Mouse (Mus musculus): ENCODE data around the gene Rbm42. TPM values are rescaled to one million over a fixed set of nuclear protein-coding genes. Genes with fewer than 3 reads are reported as not detected.

Gene Rbm42
- 46.4 and 47.9 TPM in 2 replicates for total RNA-seq (2014; fragmentation: Nextera tagmentation)
- 42.9 and 51.9 TPM in 2 replicates for total RNA-seq (2017)
- 235 and 293 TPM in 2 replicates for polyA plus RNA-seq (2012)

DNA sequence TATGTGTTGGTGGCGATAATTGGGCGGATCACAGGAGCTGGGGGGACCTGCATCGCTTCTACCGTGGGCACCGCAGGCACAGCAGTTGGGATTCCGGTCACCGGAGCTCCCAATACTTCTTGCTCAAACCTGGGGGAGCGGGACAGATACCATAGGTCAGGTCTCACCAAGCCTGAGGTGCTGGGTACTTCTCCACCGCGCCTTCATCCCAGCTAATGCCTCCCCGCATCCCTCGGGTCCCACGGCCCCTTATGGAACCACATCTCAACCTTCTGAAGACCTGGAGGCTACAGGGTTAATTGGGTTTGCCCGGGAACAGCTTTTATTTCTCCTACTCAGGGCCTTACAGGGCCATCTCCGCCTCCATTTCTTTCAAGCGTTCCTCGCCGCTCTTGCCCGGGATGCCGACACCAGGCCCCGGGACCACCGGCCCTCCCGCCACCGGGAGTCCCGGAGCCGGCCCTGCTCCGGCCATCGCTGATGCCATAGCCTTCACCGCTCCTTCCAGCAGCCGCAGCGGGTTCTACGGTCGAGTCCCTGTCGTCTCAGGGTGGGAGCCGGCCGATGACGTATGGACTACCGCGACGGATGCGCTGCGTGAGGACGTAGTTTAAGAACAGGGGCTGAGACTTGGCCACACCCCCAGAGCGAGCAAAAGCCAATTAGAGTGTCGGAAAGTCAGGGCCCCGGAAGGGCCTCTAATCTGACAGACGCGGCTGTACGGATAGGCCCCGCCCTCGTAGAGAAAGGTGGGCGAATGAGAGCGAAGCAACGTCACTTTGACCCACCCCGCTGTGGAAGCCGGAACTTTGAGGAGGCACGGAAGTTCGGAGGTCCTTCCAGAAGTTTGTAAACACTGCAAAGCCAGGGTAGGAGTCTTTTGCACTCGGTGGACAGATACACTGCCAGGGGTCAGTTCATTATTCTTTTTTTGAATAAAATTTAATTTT lies at the start of gene Rbm42:
Gene Rbm42 (minus strand): TSS at position 727 of the 950 bp plus-strand sequence.
- Histone ChIP-seq H3K4me1 (ENCODE audit: insufficient read depth, low read depth, low read length) (peaks cover 21% of the 10 kb centered on the region), H3K4me3 (ENCODE audit: low read depth, low read length) (peak within 1 kb of the TSS; percentile 85), H3K9me3 (replicated peaks) (no peaks in the 10 kb centered on the region), H3K27me3 (ENCODE audit: insufficient read depth, low read length) (no peaks in the 10 kb centered on the region), H3K36me3 (replicated peaks) (peaks cover 73% of the 10 kb centered on the region)
- peak; percentile 100 for ATAC-seq (ENCODE audit: extremely low read depth, insufficient number of reproducible peaks, low FRiP score, poor library complexity, severe bottlenecking)
- TF ChIP-seq TAL1 (conservative IDR thresholded peaks at IDR 0.05; ENCODE audit: low read depth, low read length) (no peak), GATA2 (IDR thresholded peaks at IDR 0.05; ENCODE audit: borderline replicate concordance, low read depth, low read length) (no peak), GATA1 (IDR thresholded peaks at IDR 0.05; ENCODE audit: borderline replicate concordance, low read length) (no peak), POLR2AphosphoS5 (IDR thresholded peaks at IDR 0.05; ENCODE audit: insufficient replicate concordance, low read depth, low read length) (no peak), CTCF (IDR thresholded peaks at IDR 0.05; ENCODE audit: low read depth, low read length) (no peak)
- DNase-seq (ENCODE audit: low spot score): peak; percentile 98

DNA sequence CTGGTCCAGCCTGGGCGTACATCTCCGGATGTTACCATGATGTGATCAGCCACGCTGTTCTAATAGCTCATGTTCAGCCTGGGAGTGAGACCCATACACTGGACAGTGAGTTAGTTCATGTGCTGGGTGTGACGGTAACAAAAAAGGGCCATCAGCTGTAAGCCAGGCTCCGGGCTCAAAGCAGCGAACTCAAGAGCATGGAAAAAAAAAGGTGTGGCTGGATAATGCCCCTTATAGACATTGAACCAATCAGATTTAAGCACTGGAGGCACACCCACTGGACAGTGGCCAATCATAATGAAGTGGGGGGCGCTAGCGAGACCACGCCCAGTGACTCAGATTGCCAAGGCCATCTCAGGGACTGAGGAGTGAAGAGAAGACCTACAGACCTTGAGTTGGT lies 48.5 kb upstream of the Rbm42 start, which contains the start of gene 2200002J24Rik:
Gene 2200002J24Rik (plus strand): TSS at position 338 of the 400 bp plus-strand sequence.
- TF ChIP-seq POLR2AphosphoS5 (IDR thresholded peaks at IDR 0.05; ENCODE audit: insufficient replicate concordance, low read depth, low read length) (no peak), GATA2 (IDR thresholded peaks at IDR 0.05; ENCODE audit: borderline replicate concordance, low read depth, low read length) (no peak), TAL1 (conservative IDR thresholded peaks at IDR 0.05; ENCODE audit: low read depth, low read length) (no peak), GATA1 (IDR thresholded peaks at IDR 0.05; ENCODE audit: borderline replicate concordance, low read length) (no peak)
- Histone ChIP-seq H3K9me3 (replicated peaks) (no peaks in the 10 kb centered on the region), H3K27me3 (ENCODE audit: insufficient read depth, low read length) (peaks cover 3% of the 10 kb centered on the region; the same call in 1 of the 2 replicates), H3K4me1 (ENCODE audit: insufficient read depth, low read depth, low read length) (peaks cover 4% of the 10 kb centered on the region; the same call in 1 of the 2 replicates), H3K36me3 (replicated peaks) (no peaks in the 10 kb centered on the region), H3K4me3 (ENCODE audit: low read depth, low read length) (no peak within 1 kb of the TSS)
- ATAC-seq (ENCODE audit: extremely low read depth, insufficient number of reproducible peaks, low FRiP score, poor library complexity, severe bottlenecking) (peak; percentile 54), DNase-seq (ENCODE audit: low spot score) (peak; percentile 27)

DNA sequence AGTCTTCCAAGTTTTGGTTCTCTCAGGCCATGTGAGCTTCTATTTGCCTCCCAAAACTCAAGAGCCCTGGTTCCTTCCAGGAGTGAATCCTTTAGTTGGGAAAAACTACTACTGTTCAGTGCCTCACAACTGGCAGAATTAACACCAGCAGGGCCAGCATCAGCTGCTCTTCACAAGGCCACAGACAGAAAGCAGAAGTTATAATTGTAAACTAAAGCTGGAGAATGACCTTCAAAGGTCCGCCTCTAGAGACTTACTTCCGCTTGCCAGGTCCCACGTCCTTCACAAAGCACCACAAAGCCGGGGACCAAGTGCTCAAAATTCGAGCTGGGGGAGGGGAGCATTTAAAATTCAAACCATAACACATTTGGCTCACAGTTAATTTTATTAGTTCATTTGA lies 48.0 kb upstream of the Rbm42 start:
- Histone ChIP-seq H3K27me3 (ENCODE audit: insufficient read depth, low read length) (peaks cover 3% of the 10 kb centered on the region; the same call in 1 of the 2 replicates), H3K4me1 (ENCODE audit: insufficient read depth, low read depth, low read length) (peaks cover 4% of the 10 kb centered on the region; the same call in 1 of the 2 replicates), H3K36me3 (replicated peaks) (no peaks in the 10 kb centered on the region), H3K9me3 (replicated peaks) (no peaks in the 10 kb centered on the region), H3K4me3 (ENCODE audit: low read depth, low read length) (no peak overlapping the region)
- TF ChIP-seq POLR2AphosphoS5 (IDR thresholded peaks at IDR 0.05; ENCODE audit: insufficient replicate concordance, low read depth, low read length): no peak
- TF ChIP-seq CTCF (IDR thresholded peaks at IDR 0.05; ENCODE audit: low read depth, low read length): no peak
- TF ChIP-seq GATA2 (IDR thresholded peaks at IDR 0.05; ENCODE audit: borderline replicate concordance, low read depth, low read length): no peak
- no peak for TF ChIP-seq GATA1 (IDR thresholded peaks at IDR 0.05; ENCODE audit: borderline replicate concordance, low read length)
- ATAC-seq (ENCODE audit: extremely low read depth, insufficient number of reproducible peaks, low FRiP score, poor library complexity, severe bottlenecking) (no peak; the same call in 1 of the 2 replicates), DNase-seq (ENCODE audit: low spot score) (no peak)

DNA sequence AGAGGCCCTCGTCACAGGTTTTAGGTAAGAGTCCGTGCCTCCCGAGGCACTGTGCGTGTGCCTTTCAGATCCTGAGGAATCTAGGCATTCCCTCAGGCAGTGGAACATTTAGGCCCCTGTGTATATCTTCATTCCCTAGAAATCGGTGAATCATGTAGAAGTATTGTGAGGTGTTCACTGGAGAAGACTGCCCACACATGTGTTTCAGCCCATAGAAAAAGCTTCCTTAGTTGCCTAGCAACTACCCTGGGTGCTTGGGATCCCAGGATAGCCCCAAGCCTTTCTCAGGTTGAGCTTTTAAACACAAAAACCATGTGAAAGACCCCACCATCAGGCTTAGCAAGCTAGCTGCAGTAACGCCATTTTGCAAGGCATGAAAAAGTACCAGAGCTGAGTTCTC lies 38.2 kb upstream of the Rbm42 start:
- Histone ChIP-seq H3K36me3 (replicated peaks) (no peaks in the 10 kb centered on the region), H3K27me3 (ENCODE audit: insufficient read depth, low read length) (peaks cover 8% of the 10 kb centered on the region), H3K9me3 (replicated peaks) (no peaks in the 10 kb centered on the region), H3K4me3 (ENCODE audit: low read depth, low read length) (no peak overlapping the region), H3K4me1 (ENCODE audit: insufficient read depth, low read depth, low read length) (no peaks in the 10 kb centered on the region)
- DNase-seq (ENCODE audit: low spot score) (no peak), ATAC-seq (ENCODE audit: extremely low read depth, insufficient number of reproducible peaks, low FRiP score, poor library complexity, severe bottlenecking) (no peak)
- TF ChIP-seq TAL1 (conservative IDR thresholded peaks at IDR 0.05; ENCODE audit: low read depth, low read length) (no peak), GATA1 (IDR thresholded peaks at IDR 0.05; ENCODE audit: borderline replicate concordance, low read length) (no peak), CTCF (IDR thresholded peaks at IDR 0.05; ENCODE audit: low read depth, low read length) (no peak), POLR2AphosphoS5 (IDR thresholded peaks at IDR 0.05; ENCODE audit: insufficient replicate concordance, low read depth, low read length) (no peak), GATA2 (IDR thresholded peaks at IDR 0.05; ENCODE audit: borderline replicate concordance, low read depth, low read length) (no peak)

DNA sequence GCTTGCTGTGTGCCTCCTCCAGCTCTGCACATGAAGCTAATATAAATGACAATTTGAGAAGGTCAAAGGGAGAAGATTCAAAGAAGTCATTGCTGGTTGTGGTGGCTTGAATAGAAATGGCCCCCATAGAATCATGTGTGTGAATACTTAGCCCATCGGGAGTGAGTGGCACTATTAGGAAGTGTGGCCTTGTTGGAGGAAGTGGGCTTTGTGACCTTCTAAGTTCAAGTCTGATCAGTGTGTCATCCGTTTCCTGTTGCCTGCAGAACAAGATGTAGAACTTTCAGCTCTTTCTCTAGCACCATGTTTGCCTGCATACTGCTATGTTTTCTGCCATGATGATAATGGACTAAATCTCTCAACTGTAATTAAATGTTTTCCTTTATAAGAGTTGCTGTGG lies 33.3 kb upstream of the Rbm42 start:
- TF ChIP-seq POLR2AphosphoS5 (IDR thresholded peaks at IDR 0.05; ENCODE audit: insufficient replicate concordance, low read depth, low read length): no peak
- TF ChIP-seq CTCF (IDR thresholded peaks at IDR 0.05; ENCODE audit: low read depth, low read length): no peak
- DNase-seq (ENCODE audit: low spot score): no peak
- H3K27me3 ChIP-seq (ENCODE audit: insufficient read depth, low read length): peaks cover 19% of the 10 kb centered on the region
- no peaks in the 10 kb centered on the region for H3K9me3 ChIP-seq (replicated peaks)
- no peaks in the 10 kb centered on the region for H3K36me3 ChIP-seq (replicated peaks)
- H3K4me1 ChIP-seq (ENCODE audit: insufficient read depth, low read depth, low read length): no peaks in the 10 kb centered on the region
- no peak for ATAC-seq (ENCODE audit: extremely low read depth, insufficient number of reproducible peaks, low FRiP score, poor library complexity, severe bottlenecking)
- no peak overlapping the region for H3K4me3 ChIP-seq (ENCODE audit: low read depth, low read length)

DNA sequence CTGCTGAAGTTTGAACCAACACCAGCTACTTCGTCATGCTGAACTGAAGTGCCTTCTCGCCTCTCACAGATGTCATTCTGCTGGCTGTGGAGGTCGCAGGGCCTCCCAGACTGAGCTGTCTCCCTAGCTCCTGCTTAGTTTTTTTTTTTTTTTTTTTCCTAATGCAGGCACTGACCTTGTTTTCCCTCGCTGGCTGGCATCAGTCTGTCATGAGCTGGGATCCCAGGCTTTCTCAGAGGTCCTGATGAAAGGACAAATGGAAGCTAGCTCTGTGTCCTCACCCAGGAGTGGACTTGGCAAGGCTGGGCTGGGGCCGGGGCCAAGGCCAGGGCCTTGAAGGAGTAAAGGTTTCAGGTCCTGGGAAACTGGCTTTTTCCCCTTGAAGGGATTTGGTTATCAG lies 31.8 kb upstream of the Rbm42 start:
- no peak for ATAC-seq (ENCODE audit: extremely low read depth, insufficient number of reproducible peaks, low FRiP score, poor library complexity, severe bottlenecking)
- no peak for TF ChIP-seq POLR2AphosphoS5 (IDR thresholded peaks at IDR 0.05; ENCODE audit: insufficient replicate concordance, low read depth, low read length)
- no peak for TF ChIP-seq GATA1 (IDR thresholded peaks at IDR 0.05; ENCODE audit: borderline replicate concordance, low read length)
- Histone ChIP-seq H3K4me3 (ENCODE audit: low read depth, low read length) (no peak overlapping the region), H3K4me1 (ENCODE audit: insufficient read depth, low read depth, low read length) (no peaks in the 10 kb centered on the region), H3K36me3 (replicated peaks) (no peaks in the 10 kb centered on the region), H3K9me3 (replicated peaks) (no peaks in the 10 kb centered on the region), H3K27me3 (ENCODE audit: insufficient read depth, low read length) (peaks cover 14% of the 10 kb centered on the region; the same call in 1 of the 2 replicates)
- DNase-seq (ENCODE audit: low spot score): no peak

All from G1E (cell line).